Mouse (Mus musculus) embryonic stem cell, embryonic (primary cell): ENCODE data around the gene Ppp1r37.

ENCODE experiments used
- CTCF ChIA-PET, 4 experiments: fragments of 300-600 bp in 2 of 4; fragments of 350-600 bp in 2 of 4; sonication (Branson Sonifier 250); formaldehyde crosslinking; loops; one replicate each; lab custom pipeline; 2022; ENCODE audit warnings: inconsistent platforms in 2 of 4; lab: Charles Lee
- POLR2A ChIA-PET, 4 experiments: fragments of 300-600 bp in 2 of 4; fragments of 350-600 bp in 2 of 4; sonication (Branson Sonifier 250); formaldehyde crosslinking; loops; one replicate each; lab custom pipeline; 2022; ENCODE audit warnings: antibody characterized with exemption in 4 of 4, inconsistent platforms in 1 of 4; lab: Charles Lee

The Ppp1r37 gene

GRCm38 (mm10) chr7:19506969-19507611 lies 55.8 kb downstream of the Ppp1r37 start:
- POLR2A ChIA-PET = interaction anchor here in 2 of 4 experiments (0.6 to 2.4 kb wide), 19 partner anchors 8 to 414 kb away, joined by 3 to 17 read pairs (median 3); partner anchors contain the start of genes Nkpd1 (in 2 of the 2), Exoc3l2 (in 1 of the 2) and Ppp1r37 (in 1 of the 2)
- CTCF ChIA-PET = interaction anchor here (0.5 to 4.9 kb wide), 20 partner anchors 10 to 306 kb away, joined by 3 to 28 read pairs (median 4); partner anchors contain the start of genes Nkpd1 (in 2 of the 4), Clasrp (in 1 of the 4) and Ppp1r37 (in 1 of the 4)

GRCm38 (mm10) chr7:19506326-19506725 lies 56.5 kb downstream of the Ppp1r37 start:
- CTCF ChIA-PET = interaction anchor here (0.5 to 4.9 kb wide), 23 partner anchors 11 to 340 kb away, joined by 3 to 28 read pairs (median 4); partner anchors contain the start of genes Nkpd1 (in 2 of the 4), Ppp1r37 (in 2 of the 4), Clasrp (in 1 of the 4) and Gipr (in 1 of the 4)

GRCm38 (mm10) chr7:19503481-19504068 lies 59.3 kb downstream of the Ppp1r37 start:
- ChIA-PET POLR2A (interaction anchor here in 2 of 4 experiments (0.6 to 1.4 kb wide), 3 partner anchors 14 to 123 kb away, joined by 3 to 5 read pairs (median 4); partner anchors contain the start of gene Nkpd1 (in 1 of the 2)), CTCF (interaction anchor here (0.6 to 1.8 kb wide), 38 partner anchors 10 to 166 kb away, joined by 3 to 15 read pairs (median 4); partner anchors contain the start of genes Nkpd1 (in 2 of the 4), Ppp1r37 (in 2 of the 4), Ckm (in 1 of the 4) and Clptm1 (in 1 of the 4))

More at GRCm38 (mm10) chr7:19506326-19506725, 56.5 kb downstream of the Ppp1r37 start:
- POLR2A ChIA-PET = interaction anchor here (0.6 to 2.3 kb wide), 7 partner anchors 17 to 234 kb away, joined by 3 to 7 read pairs (median 4); partner anchors contain the start of gene Exoc3l2 (in 1 of the 4)

- CTCF ChIA-PET = interaction anchor here in 2 of 4 experiments (0.7 to 1.7 kb wide), 4 partner anchors 24 to 88 kb away, joined by 3 to 4 read pairs (median 4); partner anchors contain the start of gene Ppp1r37 (in 1 of the 2)
- POLR2A ChIA-PET = no interaction called here
Observed at GRCm38 (mm10) chr7:19501658-19502057, 61.2 kb downstream of the Ppp1r37 start.

- POLR2A ChIA-PET = interaction anchor here in 2 of 4 experiments (0.6 to 1.0 kb wide), 3 partner anchors 171 to 272 kb away, joined by 3 to 5 read pairs (median 3); no protein-coding TSS in a partner anchor
Observed at GRCm38 (mm10) chr7:19500420-19501363, 62.2 kb downstream of the Ppp1r37 start.

GRCm38 (mm10) chr7:19498326-19498725 lies 64.5 kb downstream of the Ppp1r37 start:
- POLR2A ChIA-PET = interaction anchor here in 1 of 4 experiments (1.1 kb wide), 1 partner anchor 9 kb away, joined by 3 read pairs; no protein-coding TSS in a partner anchor
- CTCF ChIA-PET = interaction anchor here in 2 of 4 experiments (0.6 to 1.0 kb wide), 2 partner anchors 66 to 99 kb away, joined by 3 to 9 read pairs; no protein-coding TSS in a partner anchor

More at GRCm38 (mm10) chr7:19500420-19501363, 62.2 kb downstream of the Ppp1r37 start:
- CTCF ChIA-PET = interaction anchor here in 2 of 4 experiments (0.7 to 1.7 kb wide), 4 partner anchors 39 to 89 kb away, joined by 3 to 10 read pairs (median 4); partner anchors contain the start of gene Ppp1r37 (in 1 of the 2)

GRCm38 (mm10) chr7:19496214-19496555 lies 66.7 kb downstream of the Ppp1r37 start:
- CTCF ChIA-PET = interaction anchor here in 1 of 4 experiments (1.0 kb wide), 1 partner anchor 35 kb away, joined by 4 read pairs; no protein-coding TSS in a partner anchor
- POLR2A ChIA-PET = interaction anchor here in 2 of 4 experiments (1.1 to 1.4 kb wide), 3 partner anchors 22 to 63 kb away, joined by 3 to 4 read pairs (median 3); no protein-coding TSS in a partner anchor

- CTCF ChIA-PET = interaction anchor here in 1 of 4 experiments (1.0 to 1.3 kb wide), 2 partner anchors 34 to 53 kb away, joined by 3 to 4 read pairs; no protein-coding TSS in a partner anchor
- POLR2A ChIA-PET = interaction anchor here in 2 of 4 experiments (0.7 to 1.2 kb wide), 3 partner anchors 35 to 158 kb away, joined by 3 to 4 read pairs (median 3); no protein-coding TSS in a partner anchor
Observed at GRCm38 (mm10) chr7:19495521-19496213, 67.2 kb downstream of the Ppp1r37 start.

- POLR2A ChIA-PET = interaction anchor here in 2 of 4 experiments (0.7 to 1.2 kb wide), 3 partner anchors 36 to 159 kb away, joined by 3 to 4 read pairs (median 3); no protein-coding TSS in a partner anchor
Observed at GRCm38 (mm10) chr7:19494751-19495474, 68.0 kb downstream of the Ppp1r37 start.

GRCm38 (mm10) chr7:19491731-19492130 lies 71.1 kb downstream of the Ppp1r37 start:
- POLR2A ChIA-PET = no interaction called here
- CTCF ChIA-PET = no interaction called here

More at GRCm38 (mm10) chr7:19494751-19495474, 68.0 kb downstream of the Ppp1r37 start:
- CTCF ChIA-PET = interaction anchor here in 1 of 4 experiments (1.3 kb wide), 2 partner anchors 52 to 246 kb away, joined by 3 read pairs; no protein-coding TSS in a partner anchor

GRCm38 (mm10) chr7:19489525-19489924 lies 73.4 kb downstream of the Ppp1r37 start:
- ChIA-PET POLR2A (interaction anchor here in 3 of 4 experiments (0.5 to 1.8 kb wide), 11 partner anchors 18 to 312 kb away, joined by 3 to 6 read pairs (median 3); no protein-coding TSS in a partner anchor), CTCF (interaction anchor here (0.5 to 2.4 kb wide), 9 partner anchors 8 to 78 kb away, joined by 3 to 8 read pairs (median 4); partner anchors contain the start of genes Mark4 (in 1 of the 4) and Nkpd1 (in 1 of the 4))

- ChIA-PET CTCF (interaction anchor here in 2 of 4 experiments (0.5 to 1.5 kb wide), 3 partner anchors 54 to 81 kb away, joined by 3 to 4 read pairs (median 4); no protein-coding TSS in a partner anchor), POLR2A (interaction anchor here in 1 of 4 experiments (1.5 kb wide), 1 partner anchor 12 kb away, joined by 3 read pairs; no protein-coding TSS in a partner anchor)
Observed at GRCm38 (mm10) chr7:19486549-19486948, 76.3 kb downstream of the Ppp1r37 start.

- CTCF ChIA-PET = interaction anchor here in 3 of 4 experiments (0.6 to 1.5 kb wide), 4 partner anchors 18 to 185 kb away, joined by 3 read pairs; partner anchors contain the start of gene Nkpd1 (in 1 of the 3)
Observed at GRCm38 (mm10) chr7:19485488-19485887, 77.4 kb downstream of the Ppp1r37 start.

GRCm38 (mm10) chr7:19483281-19483680 lies 79.6 kb downstream of the Ppp1r37 start:
- ChIA-PET CTCF (interaction anchor here in 2 of 4 experiments (0.5 to 0.6 kb wide), 2 partner anchors 25 to 108 kb away, joined by 3 to 8 read pairs; partner anchors contain the start of genes Bloc1s3 (in 1 of the 2) and Trappc6a (in 1 of the 2)), POLR2A (no interaction called here)

More at GRCm38 (mm10) chr7:19485488-19485887, 77.4 kb downstream of the Ppp1r37 start:
- POLR2A ChIA-PET = interaction anchor here in 2 of 4 experiments (0.7 to 1.5 kb wide), 4 partner anchors 8 to 23 kb away, joined by 3 to 6 read pairs (median 4); no protein-coding TSS in a partner anchor
